Mouse (Mus musculus) C2C12 (cell line): ENCODE measurements around the gene Wdr74.
"Not testable (repeated sequence)": the region's sequence is repeated elsewhere in the genome, so short reads cannot be mapped to it uniquely, and the experiment has no call there.

Experiments
- CEBPB ChIP-seq: IDR thresholded peaks from one replicate; pipeline ENCODE4 v1.6.1; 2011; ENCODE audit warnings: low read depth, mild to moderate bottlenecking, control low read depth, moderate library complexity
- CTCF ChIP-seq: IDR thresholded peaks from one replicate; pipeline ENCODE4 v1.5.1; 2011; ENCODE audit not compliant: control insufficient read depth, insufficient read depth, insufficient read length
- FOSL1 ChIP-seq: IDR thresholded peaks from one replicate; pipeline ENCODE4 v1.8.0; 2011; ENCODE audit warnings: mild to moderate bottlenecking, low read length; ENCODE audit not compliant: poor library complexity, insufficient read depth, severe bottlenecking
- MAX ChIP-seq: IDR thresholded peaks from one replicate; pipeline ENCODE4 v1.6.1; 2011; ENCODE audit warnings: mild to moderate bottlenecking, control low read depth
- MYOD1 ChIP-seq: IDR thresholded peaks from one replicate; pipeline ENCODE4 v1.6.1; 2011; ENCODE audit warnings: low read depth; ENCODE audit not compliant: control insufficient read depth, insufficient read length
- USF1 ChIP-seq: IDR thresholded peaks from one replicate; pipeline ENCODE4 v1.6.1; 2011; ENCODE audit warnings: low read depth, mild to moderate bottlenecking, control low read depth, moderate library complexity

- not testable (repeated sequence) for TF ChIP-seq CTCF, FOSL1, CEBPB, USF1, MAX, MYOD1
Observed at GRCm38 (mm10) chr19:8728335-8729099, 7.1 kb upstream of the Wdr74 start.
